Mouse (Mus musculus) adrenal gland, adult 18-20 months (tissue): ENCODE measurements at regions not wholly inside any gene's neighbourhood (a gene's known extent, or its start where the extent isn't known, plus 50 kb on each side); places are given as distances from the start of the nearest gene placed in this dataset.
A peak's percentile ranks its signal among the peaks of the same experiment; 100 is the strongest.

Experiments
- DNase-seq, 2 experiments: peaks; one replicate each; pipeline ENCODE4 v3.0.0; 2021 to 2022; ENCODE audit warnings: low spot score in 2 of 2

DNA sequence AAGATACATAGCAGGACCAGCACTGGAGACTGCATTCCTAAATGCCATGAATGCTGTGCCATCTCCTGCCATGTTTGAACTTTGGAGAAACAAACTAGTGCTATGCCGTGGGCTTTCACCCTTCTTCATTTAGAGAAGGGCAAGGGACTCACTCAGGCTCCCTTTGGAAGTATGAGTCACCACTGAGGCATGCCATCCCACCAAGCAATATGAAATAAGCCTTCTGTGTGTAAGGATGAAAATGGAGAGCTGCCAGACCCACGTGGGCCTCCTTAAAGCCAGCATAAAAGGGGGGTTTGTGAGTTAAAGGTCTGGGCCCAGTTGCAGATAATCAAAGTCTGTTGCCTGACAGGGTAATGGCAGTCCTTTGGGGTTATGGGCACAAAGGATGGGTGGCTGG is 159.0 kb downstream of the H2al1j start:
- no peak for DNase-seq

DNA sequence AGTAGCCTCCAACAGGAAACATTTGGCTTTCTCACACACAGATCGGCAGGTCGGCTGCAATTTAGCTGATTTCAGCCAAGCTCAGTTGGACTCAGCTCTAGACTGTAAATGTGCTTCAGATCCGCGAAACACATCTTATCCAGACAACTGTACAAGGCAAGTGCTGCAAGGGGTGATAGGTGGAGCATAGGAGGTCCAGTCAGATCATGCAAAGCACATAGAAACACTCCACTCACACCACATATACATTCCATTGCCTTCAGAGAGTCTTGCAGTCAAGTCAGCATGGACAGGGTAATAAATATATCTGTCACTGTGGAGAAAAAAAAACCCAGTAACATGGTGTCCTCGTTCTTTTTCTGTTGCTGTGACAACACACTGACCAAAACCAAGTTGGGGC is 160.3 kb downstream of the H2al1j start:
- DNase-seq, result no peak

DNA sequence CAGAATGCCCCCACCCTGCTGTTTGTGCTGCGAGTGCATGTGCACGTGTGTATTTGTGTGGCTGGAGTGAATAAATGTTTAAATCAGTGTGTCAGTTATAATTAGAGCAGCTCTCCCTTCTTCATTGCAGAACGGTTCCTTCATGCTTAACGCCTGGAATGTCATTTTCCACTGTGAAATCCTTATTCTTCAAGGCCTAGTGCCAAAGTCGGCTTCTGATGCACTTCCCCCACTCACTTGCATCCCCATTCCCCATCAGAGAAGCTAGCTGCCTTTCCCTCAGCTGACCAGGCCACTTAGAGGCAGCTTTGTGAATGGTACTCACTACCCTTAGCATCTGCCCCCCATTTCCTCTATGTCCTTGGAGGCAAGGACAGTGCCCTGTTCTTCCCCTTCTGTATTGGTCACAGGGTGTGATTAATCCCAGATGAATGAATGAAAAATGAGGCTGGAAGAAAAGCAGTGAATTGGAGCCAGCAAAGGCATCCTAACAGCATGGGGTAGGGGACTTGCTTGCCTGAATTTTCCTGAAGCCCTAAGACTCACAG is 162.6 kb downstream of the H2al1j start:
- DNase-seq, result no peak

DNA sequence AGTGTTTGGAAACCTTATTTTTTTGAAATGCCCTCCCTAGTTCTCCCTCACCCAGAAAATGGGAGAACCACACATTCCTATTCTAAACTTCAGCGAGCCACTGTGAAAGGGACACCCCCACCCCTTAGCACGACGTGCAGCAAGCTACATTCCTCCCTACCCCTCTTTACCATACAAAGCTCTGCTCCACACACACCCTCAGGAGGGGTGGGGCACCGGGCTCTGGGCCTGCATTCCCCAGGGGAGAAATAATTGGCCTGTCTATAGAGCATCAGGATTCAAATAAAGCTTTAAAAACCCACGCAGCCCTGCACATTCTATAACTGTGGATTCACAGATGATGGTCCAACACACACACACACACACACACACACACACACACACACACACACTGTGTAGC is 163.6 kb downstream of the H2al1j start:
- DNase-seq, result no peak

DNA sequence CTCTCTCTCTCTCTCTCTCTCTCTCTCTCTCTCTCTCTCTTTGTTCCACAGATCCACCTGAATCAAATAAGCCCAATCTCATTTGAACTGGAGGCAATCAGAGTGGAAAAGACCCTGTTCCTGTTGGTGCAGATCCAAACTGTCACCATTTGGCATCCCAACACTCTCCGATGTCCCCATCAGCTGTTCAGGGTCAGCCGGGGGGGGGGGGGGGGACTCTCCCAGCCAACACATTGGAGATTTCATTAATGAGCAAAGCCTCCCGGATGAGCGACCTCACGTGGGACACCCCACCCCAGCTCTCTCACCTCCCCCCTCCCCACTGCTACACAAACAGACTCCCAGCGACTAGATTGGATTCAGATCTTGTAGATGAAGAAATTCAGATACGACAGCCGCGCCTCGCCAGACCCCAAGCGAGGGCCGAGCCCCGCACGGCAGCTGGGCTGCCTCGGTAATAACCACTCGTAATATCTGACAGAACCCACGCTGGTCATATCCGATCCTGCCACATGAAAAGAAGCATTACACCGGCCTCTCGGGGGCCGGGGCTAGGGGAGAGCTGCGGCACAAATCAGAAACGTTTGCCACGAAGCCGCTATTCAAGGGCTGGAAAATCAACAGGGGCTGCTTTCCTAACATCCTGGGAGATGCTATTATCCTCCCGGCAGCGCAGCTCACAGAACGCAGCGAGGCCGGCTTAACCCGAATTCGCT is 164.2 kb downstream of the H2al1j start:
- no peak for DNase-seq

DNA sequence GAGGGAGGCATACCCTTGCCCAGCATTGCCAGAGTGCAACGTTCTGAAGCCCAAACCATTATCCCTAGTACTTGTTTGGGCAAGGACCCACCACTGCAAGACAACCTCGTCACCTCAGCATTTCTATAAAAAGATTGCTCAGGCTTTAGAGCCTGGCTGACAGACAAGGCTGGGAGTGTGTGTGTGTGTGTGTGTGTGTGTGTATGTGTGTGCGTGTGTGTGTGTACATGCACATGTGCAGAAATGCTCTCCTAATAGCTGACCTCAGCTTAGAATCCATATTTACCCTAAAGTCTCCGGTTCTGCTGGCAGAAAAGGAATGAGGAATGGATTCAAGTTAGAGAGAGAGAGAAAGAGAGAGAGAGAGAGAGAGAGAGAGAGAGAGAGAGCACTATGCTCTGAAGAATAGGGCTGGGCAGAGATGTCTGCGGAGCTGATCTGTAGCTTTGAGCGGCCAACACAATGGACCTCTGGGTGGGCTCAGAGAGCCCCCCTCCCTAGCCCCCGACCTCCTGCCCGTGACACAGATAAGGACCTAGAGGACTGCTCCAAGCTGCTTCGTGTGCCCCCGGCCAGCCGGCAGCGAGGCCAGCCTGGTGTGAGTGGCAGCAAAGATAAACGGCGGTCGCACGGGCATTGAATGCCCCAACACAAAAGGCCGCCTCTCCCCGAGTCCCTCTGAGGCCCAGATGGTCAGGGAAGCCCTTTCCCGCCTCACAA is 166.1 kb downstream of the H2al1j start:
- DNase-seq, result no peak

DNA sequence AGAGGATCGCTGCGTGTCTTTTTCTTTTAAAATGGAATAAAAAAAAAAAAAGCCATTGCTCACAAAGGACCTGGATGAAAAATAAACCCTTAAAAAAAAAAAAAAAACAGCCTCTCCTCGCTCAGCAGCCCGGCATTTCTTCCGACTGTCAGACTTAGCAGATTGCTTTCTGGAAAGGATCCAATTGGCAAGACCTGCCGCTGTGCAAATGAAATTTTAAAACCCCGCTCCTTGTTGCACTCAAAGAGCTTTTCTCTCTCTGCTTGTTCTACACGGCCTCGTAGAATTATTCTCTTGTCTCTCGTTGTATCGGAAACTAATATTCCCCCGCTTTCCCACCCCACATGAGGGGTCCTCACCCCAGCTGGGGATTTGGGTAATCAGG is 166.6 kb downstream of the H2al1j start:
- no peak for DNase-seq

DNA sequence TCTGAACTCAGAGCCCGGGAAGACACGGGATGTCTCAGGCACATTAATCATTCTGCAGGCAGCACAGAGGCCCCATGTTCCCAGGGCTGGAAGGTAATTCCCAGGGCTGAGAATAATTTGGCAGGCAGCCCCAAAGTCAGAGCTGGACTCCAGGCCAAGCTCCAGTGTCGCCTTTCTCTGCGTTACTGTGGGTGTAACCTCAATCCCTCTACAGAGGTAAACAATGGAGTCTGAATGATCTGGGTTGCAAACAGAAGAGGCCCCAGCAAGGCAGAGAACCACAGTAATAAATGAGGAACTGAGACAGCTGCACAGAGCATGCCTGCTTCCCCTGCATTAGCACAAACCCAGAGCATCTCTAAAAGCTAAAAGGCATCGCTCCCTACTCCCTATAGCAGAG is 184.8 kb downstream of the H2al1j start:
- peak; percentile 10 to 25 for DNase-seq

DNA sequence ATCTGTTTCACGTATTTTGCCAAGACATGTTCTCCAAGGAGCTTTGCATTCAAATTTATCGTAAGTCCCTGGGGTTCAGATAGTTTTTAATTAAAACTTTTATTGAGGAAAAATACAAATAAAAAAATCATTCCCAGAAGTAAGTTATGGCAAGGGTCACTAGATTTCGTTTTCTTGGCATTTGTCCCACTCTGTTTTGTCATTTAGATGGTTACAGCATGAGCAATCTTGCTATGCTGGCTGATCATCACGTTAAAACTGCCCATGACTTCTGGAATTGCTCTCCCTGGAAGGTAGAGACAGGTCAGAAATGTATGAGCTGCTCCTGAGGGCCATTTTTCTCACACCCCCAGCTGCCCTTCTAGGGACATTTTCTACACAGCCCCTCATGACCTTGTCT is 185.3 kb downstream of the H2al1j start:
- no peak for DNase-seq

DNA sequence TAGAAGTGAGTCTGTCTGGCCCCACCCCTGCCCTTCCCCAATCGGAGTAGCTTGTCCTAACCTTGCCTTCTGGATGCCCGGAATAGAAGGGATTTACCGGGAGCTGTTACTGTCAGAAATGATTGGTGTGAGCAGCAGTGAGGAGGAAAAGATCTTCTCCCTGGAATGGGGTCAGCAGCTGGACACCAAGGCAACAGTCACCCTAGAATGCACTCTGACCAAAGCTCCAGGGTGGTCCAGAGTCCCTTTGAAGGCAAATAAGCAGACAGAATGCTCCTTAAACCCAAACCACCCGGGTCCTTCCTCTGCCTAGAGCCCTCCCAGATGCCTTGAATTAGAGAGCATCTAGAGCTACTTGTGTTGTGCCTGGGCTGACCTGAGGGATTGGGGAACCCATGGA is 196.2 kb downstream of the H2al1j start:
- DNase-seq, result no peak

DNA sequence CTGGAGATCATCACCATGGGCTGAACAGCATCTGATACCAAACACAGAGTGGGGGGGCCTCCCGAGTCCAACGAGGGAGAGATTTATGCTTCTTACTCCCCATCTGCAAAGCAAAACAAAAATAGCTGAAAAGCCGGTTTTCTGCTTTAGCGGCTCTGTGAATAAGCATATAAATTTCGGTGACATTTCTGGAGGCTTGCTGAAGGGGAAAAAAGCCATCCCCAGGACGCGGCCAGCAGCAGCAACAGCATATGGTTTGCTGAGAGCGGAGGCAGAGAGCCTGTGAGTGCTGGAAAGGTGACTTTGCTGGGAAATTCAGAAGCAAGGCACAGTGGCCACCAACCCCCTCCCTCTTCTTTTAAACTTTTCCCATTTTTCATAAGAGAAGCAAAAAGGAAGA is 197.7 kb downstream of the H2al1j start:
- no peak for DNase-seq

DNA sequence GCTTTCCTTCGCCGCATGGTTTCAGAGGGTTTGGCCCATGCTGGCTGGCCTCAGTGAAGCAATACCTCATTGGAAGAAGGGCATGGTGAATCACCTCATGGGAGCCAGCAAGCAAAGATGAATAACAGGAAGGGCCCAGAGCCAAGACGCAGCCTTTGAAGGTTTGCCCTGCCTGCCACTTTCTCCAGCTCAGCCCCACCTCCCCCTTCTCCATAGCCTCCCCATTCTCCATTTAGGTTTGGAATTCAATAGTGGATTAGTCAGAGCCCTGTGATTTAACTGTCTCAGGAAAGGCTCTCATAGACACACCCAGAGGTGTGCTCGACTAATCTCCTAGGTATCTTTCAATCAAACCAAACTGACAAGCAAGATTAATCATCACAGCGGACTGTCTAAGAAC is 201.0 kb downstream of the H2al1j start:
- DNase-seq, result peak in 1 of 2 experiments; percentile 24

DNA sequence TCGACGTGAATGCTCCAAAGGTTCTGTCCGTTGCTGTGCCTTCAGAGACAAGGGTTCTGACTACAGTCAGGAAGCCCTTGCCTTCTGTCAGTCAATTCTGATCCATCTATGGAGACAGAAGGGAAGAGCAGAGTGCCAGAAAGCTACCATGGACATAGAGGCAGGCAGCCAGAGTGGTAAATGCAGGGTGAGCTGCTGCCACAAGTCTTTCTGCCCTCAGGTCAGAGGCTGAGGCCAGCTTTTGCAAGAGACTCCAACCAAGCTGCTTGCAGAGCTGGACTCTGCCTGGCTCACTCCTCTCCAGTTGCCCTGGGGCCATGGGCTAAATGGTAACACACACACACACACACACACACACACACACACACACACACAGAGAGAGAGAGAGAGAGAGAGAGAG is 201.6 kb downstream of the H2al1j start:
- no peak for DNase-seq

DNA sequence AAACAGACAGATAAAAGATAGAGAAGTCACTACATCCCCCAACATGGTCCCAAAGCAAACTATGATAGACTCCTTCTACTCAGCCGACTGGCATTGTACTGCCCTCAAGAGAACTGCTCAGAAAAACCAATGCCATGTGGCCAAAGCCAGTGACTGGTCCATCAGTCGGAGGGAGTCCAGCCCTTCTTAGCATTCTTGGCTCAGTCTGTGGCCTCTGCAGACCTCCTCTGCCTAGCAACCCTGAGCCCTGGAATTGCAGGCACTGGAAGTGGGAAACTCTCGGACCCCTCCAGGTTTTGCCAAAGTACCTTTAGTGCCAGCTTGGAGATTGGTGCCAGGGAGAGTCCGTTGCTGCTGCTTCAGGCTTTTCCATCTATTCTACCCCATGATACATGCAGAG is 205.2 kb downstream of the H2al1j start:
- DNase-seq, result no peak

DNA sequence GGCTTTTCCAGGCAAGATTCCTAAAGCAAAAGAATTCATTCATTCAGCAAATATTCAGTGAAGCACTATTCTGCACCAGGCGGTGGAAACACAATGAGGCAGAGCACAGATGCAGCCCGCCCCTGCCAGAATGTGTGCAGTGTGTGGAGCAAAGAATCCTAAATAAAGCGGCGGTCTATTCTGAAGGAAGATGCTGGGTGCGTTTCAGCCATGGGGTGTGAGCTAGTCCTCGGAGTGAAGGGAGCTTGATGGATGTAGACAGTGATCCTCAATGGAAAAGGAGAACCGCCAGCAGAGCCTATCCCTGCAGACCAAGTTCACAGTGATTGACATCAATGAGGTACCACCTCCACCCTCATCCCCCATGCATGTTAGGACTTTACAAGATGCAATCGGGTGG is 206.2 kb downstream of the H2al1j start:
- no peak for DNase-seq

DNA sequence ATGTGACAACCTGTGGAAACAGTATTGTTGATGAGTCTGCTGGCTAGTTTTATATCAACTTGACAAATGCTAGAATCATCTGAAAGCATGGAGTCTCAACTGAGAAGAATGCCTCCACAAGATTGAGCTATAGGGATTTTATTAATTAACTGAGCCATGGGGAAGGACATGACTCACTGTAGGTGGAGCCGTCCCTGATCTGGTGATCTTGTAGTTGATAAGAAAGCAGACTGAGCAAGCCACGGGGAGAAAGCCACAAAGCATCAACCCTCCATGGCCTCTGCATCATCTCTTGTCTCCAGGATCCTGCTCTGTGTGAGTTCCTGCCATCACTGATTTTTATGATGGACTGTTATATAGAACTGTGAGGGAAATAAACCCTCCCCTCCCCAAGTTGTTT is 213.4 kb downstream of the H2al1j start:
- no peak for DNase-seq

DNA sequence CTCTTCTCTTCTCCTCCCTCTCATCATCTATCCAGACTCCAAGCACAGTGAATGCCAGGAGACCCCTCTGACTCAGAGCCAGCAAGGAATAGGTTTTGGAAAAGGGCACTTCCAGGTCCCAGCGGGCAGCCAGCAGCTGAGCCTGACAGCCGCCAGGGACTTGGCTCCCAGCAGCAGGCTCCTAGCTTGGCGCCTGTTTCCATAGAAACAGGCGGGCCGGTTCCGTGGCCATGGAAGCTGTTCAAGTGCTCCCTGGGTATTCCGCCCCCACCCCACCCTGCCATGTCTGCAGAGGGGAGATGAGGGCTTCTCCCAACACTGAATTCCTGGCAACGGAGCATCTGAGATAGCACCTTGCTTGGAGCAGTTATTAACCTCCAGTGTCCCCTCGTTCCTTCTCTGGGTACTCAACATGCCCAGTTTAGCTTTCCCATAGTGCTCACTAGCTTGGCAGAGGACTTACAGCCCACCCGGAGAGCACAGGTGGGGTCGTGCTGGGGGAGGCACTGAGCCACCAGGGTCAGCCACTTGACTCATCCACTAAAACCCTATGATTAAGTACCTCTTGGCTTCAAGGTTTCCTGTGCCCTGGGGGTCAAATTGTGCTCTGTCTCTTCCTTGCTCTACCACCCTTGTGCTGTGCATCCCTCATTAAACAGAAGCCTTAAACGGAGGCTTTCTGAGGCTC is 222.7 kb downstream of the H2al1j start:
- no peak for DNase-seq

DNA sequence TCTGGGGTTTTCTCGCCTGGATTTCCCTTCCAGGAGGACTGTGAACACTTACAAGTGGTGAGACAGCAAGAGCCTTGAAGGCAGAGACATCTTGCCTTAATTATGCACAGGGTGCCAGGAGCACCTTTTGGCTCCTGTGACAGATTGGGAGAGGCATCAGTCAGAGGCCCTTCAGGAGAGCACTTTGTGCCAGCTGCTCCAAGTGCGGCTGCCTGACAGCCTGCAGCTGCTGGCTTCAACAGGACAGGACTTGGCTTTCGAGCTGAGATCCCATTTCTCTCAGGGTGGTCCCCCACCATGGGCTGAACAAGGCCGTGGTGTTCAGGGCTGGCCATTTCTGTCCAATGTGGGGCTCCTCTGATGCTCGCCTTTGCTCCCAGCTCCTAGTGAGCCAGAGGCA is 224.6 kb downstream of the H2al1j start:
- DNase-seq, result no peak

DNA sequence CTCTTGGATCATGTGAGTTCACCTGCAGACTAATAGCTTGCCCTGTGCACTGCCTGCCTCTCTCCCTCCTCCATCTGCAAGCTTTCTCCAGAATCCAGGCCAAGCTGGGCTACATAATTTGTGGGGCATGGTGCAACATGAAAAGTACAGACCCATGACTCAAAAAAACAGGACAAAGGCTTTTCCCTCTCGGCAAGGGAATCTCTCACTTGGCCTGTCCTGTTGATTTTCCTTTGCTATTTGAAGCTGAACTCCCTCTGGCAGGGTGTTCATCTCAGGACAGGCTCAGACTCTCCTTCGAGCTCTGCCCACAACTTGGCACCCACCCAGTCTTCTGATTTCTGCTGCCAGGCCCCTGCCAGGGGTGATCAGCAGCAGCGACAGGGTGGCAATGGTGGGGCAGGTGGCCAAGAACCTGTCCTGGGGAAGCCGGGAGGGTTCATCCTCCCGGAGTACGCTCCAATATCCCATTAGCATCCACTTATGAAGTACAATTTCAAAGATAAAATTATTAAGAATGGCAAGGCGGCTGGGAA is 227.5 kb downstream of the H2al1j start:
- no peak for DNase-seq

DNA sequence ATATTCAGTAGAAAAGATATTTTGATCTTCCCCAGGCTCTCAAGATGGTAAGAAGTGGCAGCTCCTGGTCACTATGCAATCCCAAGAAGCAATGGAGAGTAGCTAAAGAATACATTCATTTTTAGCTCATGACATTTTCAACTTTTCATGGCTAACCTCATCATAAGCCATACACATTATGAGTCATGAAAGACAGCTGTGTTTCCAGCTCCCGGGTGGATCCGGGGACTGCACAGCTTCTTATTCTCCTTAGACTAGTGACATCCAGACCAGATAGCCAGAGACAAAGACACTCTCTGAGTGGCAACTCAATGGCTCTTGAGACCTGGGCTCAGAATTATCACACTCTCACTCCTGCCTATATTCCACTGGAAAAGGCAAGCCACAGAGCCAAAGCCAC is 230.6 kb downstream of the H2al1j start:
- DNase-seq, result no peak

DNA sequence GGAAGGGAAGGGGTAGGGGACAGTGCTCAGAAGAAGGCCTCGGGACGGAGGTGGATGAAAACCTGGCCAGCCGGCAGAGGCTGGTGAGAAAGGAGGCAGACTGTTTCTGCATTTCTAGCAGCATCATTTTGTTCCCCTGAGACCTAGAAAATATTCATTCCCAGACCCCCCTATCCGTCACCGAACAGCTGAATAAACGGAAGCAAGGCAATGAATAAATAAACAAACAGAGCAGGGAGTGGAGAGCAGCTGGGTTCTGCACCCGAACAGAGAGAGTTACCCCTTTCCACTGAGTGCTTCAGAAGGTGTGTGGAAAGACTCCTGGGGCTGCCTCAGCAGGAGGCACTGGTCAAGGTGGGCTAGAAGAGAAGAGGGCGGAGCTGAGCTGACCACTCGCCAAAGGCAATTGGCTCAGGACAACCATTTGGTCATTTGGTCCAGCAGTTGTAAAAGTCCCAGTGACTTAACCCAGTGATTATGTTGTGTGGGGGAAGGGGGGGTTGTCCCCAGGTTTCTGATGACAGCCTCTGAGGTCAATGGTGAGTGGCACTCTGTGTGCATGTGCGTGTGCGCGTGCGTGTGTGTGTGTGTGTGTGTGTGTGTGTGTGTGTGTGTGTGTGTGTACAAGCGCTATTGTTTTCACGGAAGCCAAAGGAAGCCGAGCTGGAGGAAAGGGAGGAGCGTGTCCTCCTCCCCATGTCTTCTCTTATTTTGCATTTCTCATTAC is 233.1 kb downstream of the H2al1j start:
- DNase-seq, result no peak
